Mouse (Mus musculus) layer of hippocampus, adult 18-20 months (tissue): ENCODE measurements around the gene Fam193b. TPM values are rescaled to one million over a fixed set of nuclear protein-coding genes. Genes with fewer than 3 reads are reported as not detected.
"Not testable (repeated sequence)": the region's sequence is repeated elsewhere in the genome, so short reads cannot be mapped to it uniquely, and the experiment has no call there.

Source experiments
- DNase-seq, 2 experiments: peaks; one replicate each; pipeline ENCODE4 v3.0.0; 2022; ENCODE audit warnings: low spot score in 2 of 2
- total RNA-seq, 2 experiments: library from RNA; stranded (reverse); gene quantifications; 2 replicates each; pipeline ENCODE4 v1.2.3; 2021

The Fam193b gene
- total RNA-seq, 2 experiments from 2014 or later = 77.6 to 79.0 TPM

DNA sequence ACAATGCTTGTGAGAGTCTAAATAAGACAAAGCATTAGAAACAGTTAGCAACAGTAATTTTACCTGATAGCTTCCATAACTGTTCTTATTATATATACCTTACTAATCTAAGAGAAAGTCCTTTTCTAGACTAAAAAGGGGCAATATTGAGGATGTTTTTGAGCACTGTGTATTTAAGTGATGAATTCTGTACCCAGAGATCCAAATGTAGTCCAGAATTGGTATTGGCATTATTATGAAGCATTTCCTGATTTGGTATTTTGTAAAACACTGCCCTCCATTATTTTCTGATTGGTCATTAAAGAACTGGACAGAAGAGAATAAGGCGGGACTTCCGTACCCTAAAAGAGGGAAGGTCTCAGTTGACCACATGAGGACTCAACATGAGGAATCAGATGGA lies 2.5 kb upstream of the Fam193b start, which contains the start of gene Tmed9:
Tmed9 (plus strand) TSS at position 301 of the 400 bp plus-strand sequence.
- no peak for DNase-seq

DNA sequence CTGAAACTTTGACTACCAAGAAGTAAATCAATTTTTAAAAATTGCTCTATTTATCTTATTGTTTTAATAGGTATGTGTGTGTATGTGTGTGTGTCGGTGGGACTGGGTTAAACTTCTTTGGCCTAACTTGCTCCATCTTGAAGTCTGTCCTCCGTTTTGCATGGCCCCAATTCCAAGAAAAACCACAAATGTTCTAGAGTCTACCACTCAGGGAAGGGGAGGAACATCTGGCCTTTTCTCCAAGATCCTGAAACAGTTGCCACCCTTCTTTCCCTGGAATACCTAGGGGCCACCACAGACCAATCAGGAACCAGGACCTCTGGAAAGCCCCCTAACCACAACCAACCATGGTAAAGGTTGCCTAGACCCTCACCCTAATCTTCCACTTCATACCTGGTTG lies 1.1 kb upstream of the Fam193b start:
- no peak for DNase-seq

GRCm38 (mm10) chr13:55570286-55570973 lies 490 bp downstream of the Fam193b start:
- DNase-seq = peak in 1 of 2 experiments; percentile 34

DNA sequence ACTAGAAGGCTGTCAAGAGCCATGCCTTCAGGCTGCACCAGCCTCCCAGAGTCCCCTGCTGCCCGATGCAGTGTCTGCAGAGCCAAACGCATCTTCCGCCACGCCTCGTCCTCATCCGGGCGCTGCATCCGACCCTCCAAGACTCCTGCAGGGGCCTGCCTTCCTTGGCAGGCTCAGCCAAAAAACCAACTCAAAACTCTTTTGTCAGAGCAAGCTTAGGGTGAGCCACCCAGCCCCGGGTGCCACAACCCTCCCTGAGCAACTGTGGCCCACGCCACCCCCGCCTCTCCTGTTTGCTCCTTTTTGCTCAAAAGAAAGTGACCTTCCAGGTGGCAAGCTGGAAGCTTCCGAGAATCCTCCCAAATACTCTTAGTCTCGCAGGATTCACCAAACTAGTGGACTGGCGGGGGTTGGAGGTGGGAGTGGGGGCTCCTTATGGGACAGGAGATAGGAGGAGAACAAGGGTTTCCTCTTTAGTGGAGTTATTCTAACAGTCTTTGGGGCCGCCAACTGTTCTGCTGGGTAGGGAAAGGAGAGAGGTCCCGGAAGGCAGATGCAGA lies 1.1 kb downstream of the Fam193b start:
- DNase-seq = peak in 1 of 2 experiments; percentile 21

DNA sequence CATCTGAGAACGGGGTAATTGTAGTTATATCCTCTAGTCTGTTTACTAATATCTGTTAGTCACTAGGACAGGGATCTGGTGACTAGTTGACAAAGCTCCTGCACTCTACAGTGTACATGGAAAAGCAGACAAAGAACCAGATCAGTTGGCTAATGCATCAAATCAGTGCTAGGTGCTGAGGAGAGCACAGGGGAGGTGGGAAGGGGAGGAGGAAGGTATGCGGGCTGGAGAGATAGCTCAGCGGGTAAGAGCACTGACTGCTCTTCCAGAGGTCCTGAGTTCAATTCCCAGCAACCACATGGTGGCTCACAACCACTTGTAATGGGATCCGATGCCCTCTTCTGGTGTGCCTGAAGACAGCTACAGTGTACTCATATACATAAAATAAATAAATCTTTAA lies 2.4 kb downstream of the Fam193b start:
- not testable (repeated sequence) for DNase-seq

GRCm38 (mm10) chr13:55567949-55568348 lies 3.0 kb downstream of the Fam193b start:
- no peak for DNase-seq

- DNase-seq = no peak
Observed at GRCm38 (mm10) chr13:55567001-55567400, 3.9 kb downstream of the Fam193b start.

GRCm38 (mm10) chr13:55563266-55563879 lies 7.5 kb downstream of the Fam193b start:
- no peak for DNase-seq

DNA sequence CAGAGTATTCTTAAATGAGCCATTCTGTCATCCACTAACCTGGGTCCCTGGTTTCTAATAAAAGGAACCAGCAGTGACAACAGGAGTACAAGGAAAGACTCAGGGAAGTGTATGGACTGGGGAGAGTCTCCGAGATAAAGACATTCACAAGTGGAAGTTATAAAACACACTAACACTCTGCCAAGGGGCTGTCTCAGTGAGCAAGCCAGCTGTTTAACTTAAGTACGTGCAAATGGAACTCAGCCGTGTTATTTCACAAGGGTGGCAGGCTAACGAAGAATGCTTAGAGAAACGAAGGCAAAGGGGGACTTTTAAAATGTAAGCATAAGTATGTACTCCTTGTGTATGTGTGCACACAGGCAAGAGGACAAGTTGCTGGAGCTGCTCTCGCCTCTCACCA lies 13.4 kb downstream of the Fam193b start:
- DNase-seq = no peak

DNA sequence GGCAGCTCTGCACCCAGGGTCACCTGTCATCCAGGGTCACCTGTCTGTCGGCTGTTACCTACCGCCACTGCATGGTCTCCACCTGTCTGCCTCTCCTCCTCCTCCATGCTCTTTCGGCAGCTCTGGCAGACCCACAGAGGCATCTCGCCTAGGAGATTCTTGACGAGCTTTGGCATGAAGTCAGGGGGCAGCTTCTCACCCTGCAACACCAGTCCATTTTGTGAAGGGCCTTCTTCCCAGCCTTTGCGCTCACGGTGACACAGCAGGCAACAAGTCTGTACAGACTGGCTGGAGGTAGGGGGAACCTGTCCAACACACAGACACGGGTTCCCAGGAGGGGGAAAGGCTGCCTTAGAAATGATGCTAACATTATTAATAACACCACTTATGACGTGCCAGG lies 15.0 kb downstream of the Fam193b start:
- DNase-seq = no peak

DNA sequence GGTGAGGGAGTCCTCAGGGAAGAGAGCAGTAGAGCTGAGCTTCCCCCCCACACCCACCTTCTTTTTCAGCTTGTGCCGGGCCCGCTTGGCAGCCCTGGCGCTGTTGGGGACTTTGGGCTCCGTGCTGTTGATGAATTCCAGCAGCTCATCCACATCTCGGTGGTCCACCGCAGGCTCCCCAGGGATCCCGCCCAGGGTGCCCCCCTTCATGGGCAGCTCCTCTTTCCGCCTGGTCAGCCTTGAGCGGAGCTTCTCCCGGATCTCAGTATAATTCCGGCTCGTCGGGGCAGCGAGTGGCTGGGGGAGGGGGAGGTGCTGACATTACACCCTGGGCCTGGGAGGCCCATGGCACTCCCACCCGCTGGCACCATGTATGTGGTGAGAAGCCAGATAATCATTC lies 21.9 kb downstream of the Fam193b start:
- DNase-seq = no peak

DNA sequence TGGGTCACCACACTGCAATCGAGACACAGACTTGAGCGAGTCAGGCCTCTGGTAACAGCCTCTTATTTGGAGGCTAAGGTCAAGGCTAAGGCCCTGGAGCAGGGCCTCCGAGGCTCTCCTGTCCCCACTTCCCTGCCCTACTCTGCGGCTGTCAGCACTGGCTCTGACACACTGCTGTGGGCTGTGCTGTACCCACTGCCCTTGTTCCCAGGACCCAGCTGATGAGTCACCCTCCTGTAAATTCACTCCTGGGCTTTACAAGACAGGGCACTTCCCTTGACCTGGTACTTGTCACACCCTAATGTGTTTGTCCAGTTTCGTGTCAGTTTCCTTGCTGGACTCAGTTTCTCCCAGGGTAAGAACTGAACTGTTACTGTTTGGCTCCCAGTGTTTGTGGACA lies 22.5 kb downstream of the Fam193b start:
- no peak for DNase-seq

- DNase-seq = no peak
Observed at GRCm38 (mm10) chr13:55547916-55548315, 23.0 kb downstream of the Fam193b start.

GRCm38 (mm10) chr13:55544792-55545191 lies 26.1 kb downstream of the Fam193b start:
- DNase-seq = no peak

DNA sequence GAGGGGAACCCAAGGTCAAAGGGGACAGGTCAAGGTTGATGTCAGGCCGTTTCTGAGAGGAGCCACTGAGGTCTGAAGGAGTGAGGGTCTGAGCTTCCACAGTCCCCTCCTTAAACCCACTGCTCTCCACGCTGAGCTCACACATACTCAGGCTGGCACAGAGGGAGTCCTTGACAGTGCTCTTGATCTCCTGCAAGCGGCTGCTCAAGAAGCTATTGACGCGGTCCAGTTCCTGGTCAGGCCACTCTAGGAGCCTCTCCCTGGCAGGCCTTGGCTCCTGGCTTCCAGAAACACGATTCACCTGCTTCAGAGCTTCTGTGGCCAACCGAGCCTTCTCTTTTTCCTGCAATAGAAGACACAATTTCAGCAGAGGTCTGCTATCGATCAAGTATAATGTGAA lies 27.5 kb downstream of the Fam193b start:
- no peak for DNase-seq

GRCm38 (mm10) chr13:55542891-55543290 lies 28.0 kb downstream of the Fam193b start:
- no peak for DNase-seq

GRCm38 (mm10) chr13:55540933-55541332 lies 30.0 kb downstream of the Fam193b start:
- peak in 1 of 2 experiments; percentile 67 for DNase-seq

GRCm38 (mm10) chr13:55536194-55537175 lies 34.4 kb downstream of the Fam193b start, which contains the start of gene Ddx41:
TSS of gene Ddx41 (minus strand) at chr13:55536658.
- peak; percentile 100 for DNase-seq

- no peak for DNase-seq
Observed at GRCm38 (mm10) chr13:55535796-55536193, 35.1 kb downstream of the Fam193b start.

DNA sequence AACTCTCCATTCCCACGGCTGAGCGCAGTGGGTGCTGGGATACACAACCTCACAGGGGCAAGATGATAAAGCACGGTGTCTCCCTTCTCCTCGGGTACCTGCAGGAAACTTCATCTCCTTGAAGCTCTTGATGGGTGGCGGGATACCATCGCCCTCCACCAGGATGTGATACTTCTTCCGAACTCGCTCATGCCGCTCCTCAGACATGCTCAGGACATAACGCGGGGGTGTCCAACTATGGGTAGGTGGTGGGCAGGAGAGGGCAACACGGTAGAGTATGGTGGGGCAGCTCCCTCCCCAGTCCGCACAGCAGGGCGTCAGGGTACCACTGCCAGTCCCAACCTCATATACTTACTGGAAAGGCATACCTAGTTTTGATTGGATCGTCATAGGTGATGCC lies 35.7 kb downstream of the Fam193b start:
- no peak for DNase-seq

DNA sequence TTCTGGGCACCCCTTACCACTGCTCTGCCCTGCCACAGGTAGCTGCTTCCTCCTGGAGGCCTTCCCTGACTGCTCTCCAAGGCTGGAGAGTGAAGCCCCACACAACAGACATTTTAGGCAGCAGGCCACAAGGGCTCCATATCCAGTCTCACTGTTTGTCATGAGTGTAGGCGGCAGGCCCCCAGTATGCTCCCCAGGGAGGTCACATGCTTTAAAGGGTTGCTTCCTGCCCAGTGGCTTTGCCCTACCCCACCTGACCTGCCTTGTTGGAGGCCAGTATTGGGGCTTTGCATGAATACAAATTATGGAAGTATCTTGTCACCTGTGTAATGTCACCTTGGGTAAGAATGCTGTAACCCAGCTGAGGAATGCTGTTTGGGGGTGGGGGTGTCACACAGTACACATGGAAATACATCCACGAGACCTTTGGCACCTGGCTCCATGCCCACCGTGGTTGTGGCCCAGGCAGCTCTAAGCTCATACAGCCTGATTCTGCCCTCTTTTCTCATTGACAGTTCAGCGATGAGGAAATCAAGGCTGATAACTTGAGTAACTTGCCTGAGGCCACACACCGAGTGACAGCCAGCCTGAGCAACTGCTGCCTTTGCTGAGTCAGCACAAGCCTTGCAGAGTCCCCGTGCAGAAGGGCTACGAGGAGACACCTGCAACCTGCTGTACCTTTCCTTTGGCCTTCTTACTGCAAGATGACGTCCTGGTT lies 41.6 kb downstream of the Fam193b start, which contains the start of gene Dok3:
Dok3 (minus strand) TSS at position 99 of the 718 bp plus-strand sequence.
- no peak for DNase-seq
